20 mouse cellular contexts compared by ENCODE assay signal in the genomic region with DNA sequence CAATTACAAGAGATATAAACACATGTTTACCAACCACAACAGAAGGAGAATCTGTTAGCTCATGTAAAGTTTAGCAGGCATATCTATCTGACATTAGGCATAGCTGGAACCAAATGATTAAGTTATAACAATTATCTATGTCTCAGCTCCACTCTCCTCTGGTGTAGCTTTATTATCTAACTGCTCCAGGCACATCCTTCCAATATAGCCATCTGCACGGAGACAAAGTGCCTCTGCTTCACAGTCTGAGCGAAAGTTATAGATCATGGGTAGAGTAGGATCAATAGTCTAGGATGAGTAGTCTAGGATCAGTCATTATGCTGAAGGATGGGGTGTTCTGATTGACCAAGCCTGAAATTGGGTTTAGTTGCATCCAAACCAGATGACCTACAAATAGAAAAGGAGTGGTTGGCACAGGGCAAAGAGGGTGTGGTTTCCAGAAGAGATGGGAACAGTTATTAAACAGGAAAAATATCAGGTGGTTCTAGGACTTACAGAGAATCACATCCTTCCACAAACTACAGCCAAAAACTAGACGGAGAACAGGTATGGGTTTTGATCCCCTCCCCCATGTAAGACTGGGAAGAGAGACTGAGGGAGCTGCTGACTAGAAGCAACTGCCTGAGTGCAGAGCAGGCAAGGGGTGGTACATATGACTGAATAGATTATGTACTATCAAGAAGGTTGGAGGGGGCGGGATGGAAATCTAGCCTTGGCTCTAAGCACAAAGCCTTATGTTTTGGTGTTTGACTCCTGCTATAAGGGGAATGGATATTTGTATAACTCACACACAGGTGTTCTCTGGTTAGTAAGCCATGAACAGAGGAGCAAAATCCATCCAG. TPM values are rescaled to one million over a fixed set of nuclear protein-coding genes. Genes with fewer than 3 reads are reported as not detected.
DNase-seq lines count a peak whose midpoint lies in the region; ATAC-seq and TF ChIP-seq lines count a peak whose summit lies in the region.
"Had no signal": no experiment of that assay in that cellular context is flagged by ENCODE, and none has a peak within 500 bp of the region (broad histone marks: within the 10 kb centered on the region; RNA-seq: fewer than 3 reads in every experiment).

No protein-coding gene starts in this region.

- TF ChIP-seq CTCF in lung, postnatal 0 days (IDR thresholded peaks at IDR 0.05), result no peak
- TF ChIP-seq CTCF in hindbrain, postnatal 0 days (IDR thresholded peaks at IDR 0.05; ENCODE audit: low read depth), result no peak

- peaks cover 31% of the 10 kb centered on the region for H3K4me1 ChIP-seq in liver, embryonic 15.5 days (replicated peaks)
- no peaks in the 10 kb centered on the region for H3K4me1 ChIP-seq in lung, postnatal 0 days (ENCODE audit: insufficient read depth, low read depth, low read length)
- H3K4me1 ChIP-seq in hindbrain, postnatal 0 days (ENCODE audit: insufficient read depth, low read length), result no peaks in the 10 kb centered on the region
- H3K4me1 ChIP-seq: forebrain, embryonic 15.5 days; kidney, embryonic 15.5 days; limb, embryonic 12.5 days; midbrain, embryonic 12.5 days had no signal

- peak overlapping the region; percentile 62 for H3K4me2 ChIP-seq in liver, embryonic 15.5 days
- no peak overlapping the region for H3K4me2 ChIP-seq in lung, postnatal 0 days (replicated peaks; ENCODE audit: low read depth, low read length)
- no peak overlapping the region for H3K4me2 ChIP-seq in hindbrain, postnatal 0 days (ENCODE audit: low read depth, low read length)
- H3K4me2 ChIP-seq: forebrain, embryonic 15.5 days; heart, embryonic 11.5 days; kidney, embryonic 15.5 days; limb, embryonic 12.5 days; lung, embryonic 14.5 days; midbrain, embryonic 12.5 days had no signal

- H3K9me3 ChIP-seq in liver, embryonic 15.5 days (replicated peaks), result no peaks in the 10 kb centered on the region
- H3K9me3 ChIP-seq in lung, postnatal 0 days (ENCODE audit: low read length), result no peaks in the 10 kb centered on the region
- H3K9me3 ChIP-seq in hindbrain, postnatal 0 days (ENCODE audit: low read length), result no peaks in the 10 kb centered on the region
- H3K9me3 ChIP-seq: forebrain, embryonic 15.5 days; kidney, embryonic 15.5 days; limb, embryonic 12.5 days; midbrain, embryonic 12.5 days had no signal

- no peaks in the 10 kb centered on the region for H3K27me3 ChIP-seq in liver, embryonic 15.5 days
- H3K27me3 ChIP-seq in lung, postnatal 0 days (replicated peaks; ENCODE audit: insufficient read depth, low read length), result no peaks in the 10 kb centered on the region
- no peaks in the 10 kb centered on the region for H3K27me3 ChIP-seq in hindbrain, postnatal 0 days (ENCODE audit: insufficient read depth, low read length)
- H3K27me3 ChIP-seq: forebrain, embryonic 15.5 days; kidney, embryonic 15.5 days; limb, embryonic 12.5 days; midbrain, embryonic 12.5 days had no signal

- no peak for TF ChIP-seq EP300 in lung, postnatal 0 days (IDR thresholded peaks at IDR 0.05)

- no peak overlapping the region for H3K9ac ChIP-seq in liver, embryonic 15.5 days
- H3K9ac ChIP-seq in lung, postnatal 0 days (replicated peaks; ENCODE audit: low read depth), result no peak overlapping the region
- no peak overlapping the region for H3K9ac ChIP-seq in hindbrain, postnatal 0 days (replicated peaks; ENCODE audit: low read length)
- H3K9ac ChIP-seq: forebrain, embryonic 15.5 days; kidney, embryonic 15.5 days; limb, embryonic 12.5 days; lung, embryonic 14.5 days; midbrain, embryonic 12.5 days had no signal

- H3K36me3 ChIP-seq in liver, embryonic 15.5 days (replicated peaks), result no peaks in the 10 kb centered on the region
- H3K36me3 ChIP-seq in lung, postnatal 0 days (ENCODE audit: insufficient read depth, low read length), result no peaks in the 10 kb centered on the region
- no peaks in the 10 kb centered on the region for H3K36me3 ChIP-seq in hindbrain, postnatal 0 days (ENCODE audit: insufficient read depth, low read length)
- H3K36me3 ChIP-seq: forebrain, embryonic 15.5 days; kidney, embryonic 15.5 days; limb, embryonic 12.5 days; midbrain, embryonic 12.5 days had no signal

- ATAC-seq in erythroid progenitor cell, adult 5-6 weeks (replicated peaks; ENCODE audit: low FRiP score, poor library complexity, severe bottlenecking), result peak; percentile 92
- ATAC-seq in liver, embryonic 15.5 days (ENCODE audit: insufficient read depth), result peak; percentile 96
- no peak for ATAC-seq in lung, postnatal 0 days
- ATAC-seq in hindbrain, postnatal 0 days, result no peak
- no peak for ATAC-seq in frontal cortex, adult (ENCODE audit: low TSS enrichment)
- ATAC-seq: forebrain, embryonic 15.5 days had no signal

- peak overlapping the region; percentile 88 for H3K27ac ChIP-seq in liver, embryonic 15.5 days (replicated peaks)
- H3K27ac ChIP-seq in lung, postnatal 0 days (ENCODE audit: low read length), result no peak overlapping the region
- H3K27ac ChIP-seq in hindbrain, postnatal 0 days, result no peak overlapping the region
- H3K27ac ChIP-seq: forebrain, embryonic 15.5 days; gastrocnemius, adult 2 months; kidney, embryonic 15.5 days; limb, embryonic 12.5 days; macrophage; midbrain, embryonic 12.5 days had no signal

- peak overlapping the region; percentile 30 for H3K4me3 ChIP-seq in liver, embryonic 15.5 days (replicated peaks)
- H3K4me3 ChIP-seq in lung, postnatal 0 days (ENCODE audit: low read depth, low read length), result no peak overlapping the region
- H3K4me3 ChIP-seq in hindbrain, postnatal 0 days (ENCODE audit: low read length), result no peak overlapping the region
- H3K4me3 ChIP-seq: forebrain, embryonic 15.5 days; gastrocnemius, adult 2 months; kidney, embryonic 15.5 days; limb, embryonic 12.5 days; midbrain, embryonic 12.5 days; myocyte had no signal

- 27% methylated on average over 4 of the region's 4 CpGs for WGBS in liver, embryonic 15.5 days (ENCODE audit: insufficient replicate concordance)
- 82% methylated on average over 4 of the region's 4 CpGs for WGBS in lung, postnatal 0 days
- WGBS in hindbrain, postnatal 0 days, result 82% methylated on average over 4 of the region's 4 CpGs

- DNase-seq in spleen, adult 12 weeks (ENCODE audit: low spot score), result peak; percentile 12
- DNase-seq in spleen, postnatal 14 days (ENCODE audit: low spot score in 2 of 2), result no peak
- DNase-seq in lung, postnatal 0 days (ENCODE audit: low spot score), result no peak
- DNase-seq in hindbrain, postnatal 0 days (ENCODE audit: low spot score), result no peak
- DNase-seq: cerebellum, adult 8-10 months; gastrocnemius, adult 2 months; heart, postnatal 10 days; kidney, postnatal 4 days; lung, embryonic 14.5 days; thymus, postnatal 25 days had no signal

RNA-seq across cellular contexts. Expression of gene Nrd1, which starts 39.6 kb away (rescaled TPM):
- total RNA-seq in erythroid progenitor cell, adult 5-6 weeks (2015; ENCODE audit: low replicate concordance), result 207 and 431 TPM in 2 replicates
- total RNA-seq in erythroid progenitor cell, adult 5-6 weeks (2017; ENCODE audit: low replicate concordance), result 190 and 209 TPM in 2 replicates
- polyA plus RNA-seq in liver, embryonic 15.5 days (2015; fragmentation: Nextera tagmentation; extraction: Ambion mirVana), result 33.7 and 33.8 TPM in 2 replicates
- polyA plus RNA-seq in lung, postnatal 0 days (2015; fragmentation: Nextera tagmentation; extraction: Ambion mirVana), result 29.3 and 36.9 TPM in 2 replicates
- total RNA-seq in hindbrain, postnatal 0 days (2014; rRNA removed), result 36.8 and 36.9 TPM in 2 replicates
- polyA plus RNA-seq in hindbrain, postnatal 0 days (2015; fragmentation: Nextera tagmentation; extraction: Ambion mirVana), result 51.2 and 52.3 TPM in 2 replicates

Comparison
In these comparisons a context has a peak if more than half of its experiments do, and no peak if none do; other contexts are left out.
1. ATAC-seq: peak in erythroid progenitor cell, adult 5-6 weeks (single experiment) and liver, embryonic 15.5 days (single experiment); none in lung, postnatal 0 days (single experiment), hindbrain, postnatal 0 days (single experiment) and frontal cortex, adult (single experiment).